Mouse (Mus musculus) embryo, embryonic 11.5 days (tissue): ENCODE measurements around the gene Jam2.

Source experiments
- DNase-seq: peaks from one replicate; pipeline ENCODE4 v3.0.0-alpha.2; 2012; ENCODE audit warnings: low read depth, low spot score

Jam2 gene

DNA sequence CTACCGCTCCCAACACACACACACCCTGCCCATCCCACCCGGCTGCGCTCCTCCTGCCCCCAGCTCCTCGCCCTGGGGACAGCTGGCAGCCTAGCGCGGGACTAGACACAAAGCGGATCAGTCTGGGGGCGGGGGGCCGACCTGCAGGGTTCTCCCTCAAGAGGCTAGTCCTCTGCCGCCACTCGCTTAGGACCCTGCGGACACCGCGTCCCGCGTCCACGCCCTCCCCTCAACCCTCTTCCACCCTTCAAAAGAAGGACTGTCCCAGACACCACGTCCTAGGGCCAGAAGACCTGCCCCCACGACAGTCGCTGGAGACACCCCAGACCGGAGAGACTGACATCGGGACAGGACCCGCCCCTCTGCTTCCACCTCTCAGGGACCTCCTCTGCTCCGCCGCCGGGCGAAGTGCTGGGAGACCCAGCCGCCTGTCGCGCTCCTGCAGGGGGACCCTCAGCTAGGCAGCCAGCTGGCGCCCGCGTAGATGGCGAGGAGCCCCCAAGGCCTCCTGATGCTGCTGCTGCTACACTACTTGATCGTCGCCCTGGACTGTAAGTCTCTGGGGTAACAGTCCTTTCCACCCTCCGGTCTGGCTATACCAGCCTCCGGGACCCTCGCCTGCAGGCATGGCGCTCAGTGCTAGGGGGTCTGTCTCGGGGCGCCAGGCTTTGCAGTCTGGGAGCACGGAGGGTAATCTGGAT lies at the start of gene Jam2:
Gene Jam2, plus strand, starts transcription at position 121 of the 701 bp plus-strand sequence.
- peak; percentile 45 for DNase-seq

DNA sequence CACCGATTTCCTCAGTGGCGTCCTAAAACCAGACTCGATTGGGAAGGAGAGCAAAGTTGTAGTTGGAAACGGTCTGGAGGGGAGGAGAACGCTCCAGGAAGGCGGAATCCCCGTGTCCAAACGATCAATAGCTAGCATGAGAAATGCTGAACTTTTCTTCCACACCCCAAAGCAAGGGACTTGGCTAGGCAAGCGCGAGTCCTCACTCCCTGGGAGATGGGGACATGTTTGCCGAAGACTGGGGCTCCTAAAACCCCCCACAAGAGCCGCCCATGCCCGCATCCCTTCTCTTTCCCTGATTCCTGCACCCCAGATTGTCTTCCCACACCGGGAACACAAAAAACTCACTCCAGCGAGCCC lies 39.1 kb upstream of the Jam2 start:
- DNase-seq = no peak

DNA sequence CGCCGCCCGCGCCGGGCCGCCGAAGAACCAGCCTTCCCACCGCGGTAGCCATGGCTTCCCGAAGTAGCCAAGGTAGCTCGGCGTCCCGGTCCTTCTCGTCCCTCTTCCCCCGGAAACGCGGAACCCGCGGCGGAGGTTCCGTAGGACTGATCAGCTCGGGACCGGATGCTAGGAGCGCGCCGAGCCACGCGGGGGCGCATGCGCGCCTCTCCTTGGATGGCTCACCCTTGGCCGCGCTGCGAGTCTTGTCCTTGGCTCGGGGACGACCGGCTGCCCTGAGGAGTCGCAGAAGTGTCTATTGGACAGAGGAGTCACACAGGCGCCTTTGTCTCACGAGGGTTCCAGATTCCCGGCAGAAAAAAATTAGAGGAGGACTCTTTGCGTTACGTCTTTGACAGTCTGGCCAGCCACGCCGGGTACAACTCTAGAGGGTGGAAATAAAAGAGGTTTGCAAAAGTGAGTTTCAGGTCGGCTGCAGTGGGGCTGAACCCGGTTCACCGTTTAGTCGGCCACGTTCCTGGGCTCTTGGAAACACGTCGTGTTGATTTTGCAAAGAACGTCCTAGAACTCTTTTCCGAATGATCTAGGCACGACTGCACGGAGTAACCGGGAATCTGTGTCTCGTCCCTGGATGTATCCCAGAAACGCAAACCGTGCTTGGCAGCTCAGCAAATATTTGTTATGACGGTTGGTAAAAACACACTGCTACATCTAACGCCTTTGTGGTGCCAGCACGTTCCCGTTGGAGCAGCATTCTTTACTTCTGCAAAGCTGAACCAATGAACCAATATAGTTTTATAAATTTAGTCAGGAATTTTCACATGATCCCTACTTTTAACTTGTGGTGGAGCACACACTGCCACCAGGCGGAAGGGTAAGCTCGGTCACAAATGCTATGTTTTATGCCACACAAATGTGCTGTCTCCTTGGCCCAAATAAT lies 38.5 kb upstream of the Jam2 start, which contains the start of gene Mrpl39:
Gene Mrpl39, minus strand, starts transcription at position 577 of the 940 bp plus-strand sequence.
- peak; percentile 97 for DNase-seq

DNA sequence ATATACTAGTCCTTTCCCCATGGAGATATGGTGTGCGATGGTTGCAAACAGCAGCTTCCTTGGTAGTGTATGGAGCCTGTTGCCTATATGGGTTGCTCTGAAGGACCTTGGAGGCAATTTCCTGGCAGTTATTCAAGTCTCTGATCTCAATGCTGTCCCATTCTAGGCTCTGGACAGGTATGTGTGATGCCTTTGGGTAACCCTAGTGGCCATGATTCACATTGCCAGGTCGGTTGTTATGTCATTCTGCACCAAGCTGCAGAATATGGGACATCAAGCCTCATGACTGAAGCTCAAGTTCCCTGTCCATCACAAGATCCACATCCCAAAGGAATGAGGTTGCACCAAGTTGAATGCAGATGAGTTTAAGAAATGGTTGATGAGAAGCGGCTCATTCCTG lies 36.6 kb upstream of the Jam2 start:
- no peak for DNase-seq

DNA sequence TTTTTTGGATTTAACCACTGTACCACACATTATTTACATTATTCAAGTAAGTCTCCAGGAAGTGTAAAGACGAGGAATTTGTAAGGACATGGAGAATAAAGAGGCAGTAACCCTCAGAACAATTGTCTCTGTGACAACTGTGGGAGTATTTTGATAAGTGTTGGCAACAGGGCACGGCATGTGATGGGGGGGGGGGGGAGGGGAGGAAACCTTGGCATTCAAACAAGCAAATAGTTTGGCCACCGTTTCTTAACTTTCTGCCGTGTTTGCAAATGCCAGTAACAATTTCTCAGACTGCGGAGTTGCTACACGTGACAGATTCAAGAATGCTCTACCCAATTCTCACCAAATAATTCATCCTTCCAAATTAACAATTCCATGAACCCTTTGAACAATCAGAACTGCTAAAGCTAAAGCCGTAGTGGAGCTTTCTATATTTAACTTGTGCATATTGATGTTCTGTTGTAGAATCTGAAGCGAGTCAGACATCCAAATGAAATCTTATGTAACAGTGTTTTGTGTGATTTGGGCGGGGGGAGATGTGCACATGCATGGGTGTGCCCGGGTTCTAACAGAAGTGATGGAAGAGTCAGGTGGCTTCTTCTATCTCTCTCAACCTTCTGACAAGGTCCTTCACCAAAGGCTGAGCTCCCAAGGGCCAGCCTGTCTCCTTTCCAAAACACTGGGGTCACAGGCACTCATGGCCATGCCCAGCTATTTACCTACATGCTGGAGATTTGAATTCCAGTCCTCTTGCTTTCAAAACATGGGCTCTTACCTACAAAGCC lies 29.0 kb upstream of the Jam2 start:
- no peak for DNase-seq

DNA sequence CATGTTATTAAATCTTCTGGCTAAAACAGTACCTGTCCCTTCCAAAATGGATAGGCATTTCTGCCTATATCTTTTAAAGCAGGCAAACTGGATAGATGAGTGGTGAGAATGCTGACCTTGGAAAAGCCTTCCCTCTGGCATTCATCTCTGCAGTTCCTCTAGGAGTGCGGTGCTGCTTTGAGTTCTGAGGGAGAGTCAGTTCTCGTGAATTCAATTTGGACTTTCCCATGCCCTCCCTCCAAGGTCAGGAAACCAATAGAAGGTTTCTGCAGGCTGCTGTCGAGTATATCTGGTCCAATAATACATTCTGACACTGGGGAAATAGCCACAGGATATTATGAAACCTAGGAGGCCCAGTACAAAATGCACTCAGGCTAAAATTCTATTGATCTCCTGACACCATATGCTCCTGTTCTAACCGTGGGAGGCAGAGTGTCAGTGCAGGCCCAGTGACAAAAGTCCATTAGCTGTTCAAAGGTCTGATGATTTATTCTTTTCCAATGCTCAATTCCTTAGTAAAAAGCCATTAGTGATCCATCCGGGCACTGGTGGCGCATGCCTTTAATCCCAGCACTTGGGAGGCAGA lies 28.1 kb upstream of the Jam2 start:
- no peak for DNase-seq

DNA sequence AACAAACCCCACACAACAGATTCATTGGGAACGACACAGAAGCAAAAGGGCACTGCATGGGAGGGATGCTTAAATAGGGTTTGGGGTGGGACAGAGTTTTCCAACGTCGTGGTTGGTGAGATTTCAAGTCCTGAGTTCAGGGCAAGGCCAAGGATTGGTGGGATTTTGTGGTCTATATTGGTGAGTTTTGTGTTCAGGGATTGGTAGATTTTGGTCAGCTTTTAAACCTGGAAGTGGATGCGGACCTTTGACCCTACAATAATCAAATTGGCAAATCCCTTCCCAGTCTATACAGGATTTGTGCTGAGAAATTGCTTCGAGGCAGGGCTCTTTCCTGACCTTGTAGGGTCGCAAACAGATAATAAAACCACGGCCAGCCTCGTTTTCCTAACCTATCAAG lies 6.0 kb upstream of the Jam2 start:
- no peak for DNase-seq

DNA sequence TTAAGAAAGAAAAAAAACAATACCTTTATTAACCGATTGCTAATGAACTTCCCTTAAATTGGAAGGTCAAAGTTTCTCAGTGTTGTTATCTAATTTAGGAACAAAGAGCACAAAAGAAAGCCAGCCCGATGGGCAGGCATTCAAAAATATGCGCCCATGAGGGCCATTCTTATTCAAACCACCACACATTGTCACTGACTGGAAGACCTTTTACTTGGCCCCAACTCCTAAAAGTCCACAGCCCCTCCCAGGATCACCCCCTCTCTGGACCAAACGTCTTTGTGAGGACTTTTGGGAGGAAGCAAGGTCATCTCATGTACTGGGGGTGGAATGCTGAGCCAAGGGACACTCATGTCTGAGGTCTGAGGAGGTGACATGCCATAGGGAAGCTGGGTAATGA lies 4.7 kb upstream of the Jam2 start:
- no peak for DNase-seq

DNA sequence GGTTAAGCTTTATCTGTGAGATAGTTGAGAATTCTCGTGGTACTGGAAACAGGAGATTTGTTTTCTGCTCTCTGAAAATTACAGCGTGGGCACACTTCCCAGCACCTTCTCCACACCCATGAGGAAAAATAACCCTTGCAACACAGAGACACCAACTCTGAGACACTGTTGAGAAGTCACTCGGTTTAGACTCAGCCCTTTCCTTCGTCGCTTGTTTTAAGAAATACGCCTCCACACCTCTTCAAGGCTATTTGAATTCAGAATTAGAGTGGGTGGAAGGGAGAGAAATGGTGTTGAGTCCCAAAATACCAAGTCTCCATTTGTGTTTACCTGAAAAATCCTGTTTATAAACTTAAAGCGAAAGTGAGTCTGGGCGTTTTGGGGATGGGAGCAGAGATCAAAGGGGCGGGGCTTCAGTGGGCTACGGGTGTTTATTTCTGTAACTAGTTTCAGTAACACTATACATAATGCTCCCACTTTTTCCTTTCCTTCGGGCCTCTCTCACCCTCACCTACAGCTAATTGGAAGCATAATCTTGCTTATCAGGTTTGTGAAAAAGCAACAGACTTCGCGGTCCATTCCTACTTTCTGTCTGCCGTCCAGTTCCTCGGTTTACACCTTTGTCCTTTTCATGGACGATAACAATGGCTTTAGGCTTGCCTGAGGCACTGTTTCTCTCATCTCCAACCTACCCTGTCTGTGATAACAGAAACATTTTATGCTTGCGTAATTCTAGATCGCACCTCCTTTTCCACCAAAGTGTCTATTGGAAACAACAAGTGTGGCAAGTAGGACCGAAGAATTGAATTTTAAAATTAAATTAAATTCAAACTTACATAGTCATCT lies 4.1 kb upstream of the Jam2 start:
- no peak for DNase-seq

DNA sequence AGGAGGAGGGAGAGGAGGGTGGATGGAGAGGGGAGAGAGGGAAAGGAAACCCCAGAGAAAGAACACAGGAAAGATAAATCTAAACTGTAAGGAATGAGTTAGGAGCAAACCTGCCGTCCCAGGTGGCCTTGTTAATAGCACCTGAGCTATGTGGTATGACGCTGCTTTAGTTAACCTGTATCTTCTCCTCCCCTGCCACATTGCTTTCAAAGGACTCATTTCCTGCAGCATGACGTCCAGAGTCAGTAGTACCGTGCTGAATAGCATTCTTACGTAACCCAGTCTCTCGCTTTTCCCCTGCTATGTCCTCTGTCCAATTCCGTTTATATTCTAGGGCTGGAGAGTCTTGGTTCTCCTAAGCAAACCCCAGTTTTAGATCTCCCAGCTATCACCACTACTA lies 3.0 kb upstream of the Jam2 start:
- DNase-seq = no peak

DNA sequence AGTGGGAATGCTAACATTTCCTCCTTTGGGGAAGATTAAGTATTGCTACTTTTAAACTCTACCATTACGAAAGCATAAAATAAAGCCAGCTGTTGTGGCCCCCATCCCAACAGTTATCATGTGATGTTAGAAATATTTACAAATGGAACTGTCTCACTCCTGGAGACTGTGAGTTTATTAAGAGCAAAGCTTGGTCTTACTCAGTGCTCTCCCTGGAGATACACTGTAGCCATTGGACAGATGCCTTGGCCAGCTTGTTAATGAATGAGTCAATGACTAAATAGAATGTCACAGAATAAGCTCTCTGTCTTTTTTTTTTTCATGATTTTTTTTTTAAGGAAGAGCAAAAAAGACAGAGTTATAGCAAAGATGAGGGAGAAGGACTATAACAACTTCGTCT lies 2.5 kb upstream of the Jam2 start:
- DNase-seq = no peak

DNA sequence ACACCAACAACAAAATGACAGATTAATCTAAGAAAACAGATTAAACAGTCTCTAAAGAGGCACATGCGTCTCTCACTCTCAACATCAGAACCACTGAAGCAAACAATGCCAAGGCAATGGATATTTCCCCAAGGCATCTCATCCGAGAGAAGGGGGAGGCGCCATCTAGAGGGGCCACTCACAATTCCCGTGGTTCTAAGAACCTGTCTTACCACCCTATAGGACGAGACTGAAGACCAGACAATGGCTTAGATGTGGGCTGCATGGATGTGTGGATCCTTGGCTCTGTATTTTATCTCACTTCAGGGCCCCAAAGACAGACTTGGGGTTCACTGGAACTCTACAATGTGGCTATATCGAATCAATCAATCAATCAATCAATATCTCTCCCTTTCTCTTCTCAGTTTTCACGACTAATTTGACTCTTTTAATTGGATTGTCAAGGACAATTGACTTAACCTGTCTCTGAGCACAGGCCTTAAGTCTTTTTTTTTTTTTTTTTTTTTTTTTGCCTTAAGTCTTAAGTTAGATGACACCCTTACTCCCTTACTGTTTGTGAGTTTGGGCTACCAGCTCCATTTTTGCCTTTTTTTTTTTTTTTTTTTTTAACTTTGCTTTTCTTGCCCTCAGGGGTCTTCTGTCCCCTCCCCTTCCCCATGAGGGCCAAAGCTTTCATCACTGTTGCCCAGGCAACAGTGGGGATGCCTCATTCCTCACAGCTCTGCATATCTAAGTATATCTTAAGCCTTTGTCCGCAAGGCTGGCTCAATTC lies 1.2 kb upstream of the Jam2 start:
- peak; percentile 26 for DNase-seq

DNA sequence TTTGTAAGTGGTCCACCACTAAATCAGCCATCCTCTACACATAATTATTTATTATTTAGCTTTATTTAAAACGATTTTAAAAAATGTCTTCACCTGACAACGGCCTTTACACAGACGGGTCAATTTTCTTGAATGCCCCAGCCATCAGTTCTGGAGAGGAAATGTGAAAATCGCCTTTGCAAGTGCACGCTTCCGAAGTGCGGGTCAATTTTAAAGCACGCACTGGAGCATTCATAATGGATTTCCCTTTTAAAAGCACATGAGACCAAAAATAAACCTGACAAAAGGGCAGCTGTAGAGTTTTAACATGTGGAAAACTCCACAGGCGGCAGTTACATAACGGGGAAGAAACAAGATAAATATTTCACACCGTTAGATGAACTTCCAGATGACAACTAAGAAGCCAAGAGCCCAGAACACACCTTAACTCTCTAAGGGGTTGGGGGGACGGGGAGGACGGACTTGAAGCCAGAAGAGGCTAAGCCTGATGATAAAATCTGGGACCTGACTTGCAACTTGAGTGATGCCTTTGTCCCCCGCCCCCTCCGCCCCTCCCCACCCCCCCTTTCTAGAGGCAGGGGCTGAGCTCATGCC lies 558 bp upstream of the Jam2 start:
- no peak for DNase-seq

DNA sequence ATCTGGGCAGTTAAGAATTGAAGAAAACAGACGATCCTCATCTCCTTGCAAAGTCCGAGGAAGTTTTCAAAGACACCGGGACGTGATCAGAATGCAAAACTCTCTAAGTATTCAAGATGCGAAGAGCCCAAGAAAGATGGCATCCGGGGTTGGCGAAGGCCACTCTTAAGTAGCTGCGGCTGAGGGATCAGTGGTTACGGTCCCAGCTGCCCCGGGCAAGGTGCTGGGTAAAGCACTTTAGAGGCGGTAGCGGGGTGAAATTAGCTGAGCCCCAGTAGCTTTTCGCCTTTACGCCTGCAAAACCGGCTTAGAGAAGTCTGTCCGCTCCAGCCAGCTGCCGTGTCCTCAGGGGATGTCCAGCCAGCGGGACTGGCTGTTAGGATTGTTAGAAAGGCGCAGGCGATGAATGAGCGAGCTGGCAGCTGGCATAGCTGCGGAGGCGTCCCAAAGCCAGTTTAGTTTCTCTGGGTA lies 873 bp downstream of the Jam2 start:
- DNase-seq = peak; percentile 36

DNA sequence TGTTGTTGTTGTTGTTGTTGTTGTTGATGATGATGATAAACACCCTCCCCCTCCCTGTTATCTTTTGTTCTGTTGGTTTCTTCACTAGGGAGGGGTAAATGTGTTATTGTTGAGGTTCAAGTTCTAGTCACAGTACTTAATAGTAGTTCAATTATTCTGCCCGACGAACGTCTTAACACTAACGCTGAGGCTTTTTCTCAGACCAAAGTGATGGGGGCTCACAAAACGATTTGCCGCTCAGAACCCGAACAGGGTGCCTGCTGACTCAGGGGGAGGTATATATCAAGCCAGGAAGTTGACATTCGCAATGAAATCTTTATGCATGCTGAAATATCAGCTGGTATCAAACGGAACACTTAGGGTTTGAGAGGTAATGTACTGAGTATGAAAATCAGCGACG lies 1.4 kb downstream of the Jam2 start:
- no peak for DNase-seq

DNA sequence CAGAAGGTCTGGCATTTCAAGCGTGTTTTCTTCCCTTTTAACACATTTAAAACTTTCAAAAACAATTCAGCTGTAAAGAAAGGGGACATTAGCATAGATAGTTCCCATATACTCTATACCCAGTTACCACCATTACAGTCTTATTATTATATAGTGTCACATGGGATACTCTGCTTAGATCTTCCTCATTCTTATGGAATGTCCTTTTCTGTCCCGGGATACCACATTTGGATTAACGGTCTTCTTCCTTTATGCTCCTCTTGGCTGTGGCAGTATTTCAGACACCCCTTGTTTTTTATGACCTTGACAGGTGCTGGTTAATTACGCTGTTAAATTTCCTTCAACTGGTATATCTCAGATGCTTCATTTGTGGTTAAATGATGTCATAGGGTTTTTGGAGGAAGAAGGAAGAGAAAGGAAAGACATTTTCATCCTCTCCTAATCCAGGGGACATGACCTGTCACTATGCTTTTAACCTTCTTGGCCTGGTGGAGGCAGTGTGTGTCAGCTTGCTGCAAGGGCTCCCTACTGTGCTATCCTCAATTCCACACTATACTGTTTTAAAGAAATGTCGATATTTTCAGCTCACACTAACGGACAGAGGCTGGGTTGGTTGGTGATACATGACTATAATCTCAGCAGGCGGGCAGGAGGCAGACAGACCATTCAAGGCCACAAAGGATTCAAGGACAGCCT lies 2.3 kb downstream of the Jam2 start:
- DNase-seq = no peak

DNA sequence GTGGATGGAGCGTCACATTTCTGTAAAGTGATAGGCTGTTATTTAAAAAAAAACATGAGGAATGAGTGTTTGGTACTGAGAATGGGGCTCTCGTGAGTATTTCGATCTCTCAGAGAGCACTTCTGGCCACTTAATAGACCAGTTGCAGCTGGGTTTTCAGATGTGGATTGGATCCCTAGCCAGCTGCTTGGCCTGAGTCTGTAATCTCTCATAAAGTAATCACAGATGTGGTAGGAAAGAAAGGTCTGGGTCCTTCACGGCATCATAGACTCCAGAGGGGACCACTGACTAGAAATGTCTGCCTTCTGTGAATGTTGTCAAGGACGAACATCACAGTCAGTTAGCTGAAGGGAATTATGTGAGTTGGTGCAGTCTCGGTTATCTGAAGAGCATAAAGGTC lies 4.5 kb downstream of the Jam2 start:
- no peak for DNase-seq

DNA sequence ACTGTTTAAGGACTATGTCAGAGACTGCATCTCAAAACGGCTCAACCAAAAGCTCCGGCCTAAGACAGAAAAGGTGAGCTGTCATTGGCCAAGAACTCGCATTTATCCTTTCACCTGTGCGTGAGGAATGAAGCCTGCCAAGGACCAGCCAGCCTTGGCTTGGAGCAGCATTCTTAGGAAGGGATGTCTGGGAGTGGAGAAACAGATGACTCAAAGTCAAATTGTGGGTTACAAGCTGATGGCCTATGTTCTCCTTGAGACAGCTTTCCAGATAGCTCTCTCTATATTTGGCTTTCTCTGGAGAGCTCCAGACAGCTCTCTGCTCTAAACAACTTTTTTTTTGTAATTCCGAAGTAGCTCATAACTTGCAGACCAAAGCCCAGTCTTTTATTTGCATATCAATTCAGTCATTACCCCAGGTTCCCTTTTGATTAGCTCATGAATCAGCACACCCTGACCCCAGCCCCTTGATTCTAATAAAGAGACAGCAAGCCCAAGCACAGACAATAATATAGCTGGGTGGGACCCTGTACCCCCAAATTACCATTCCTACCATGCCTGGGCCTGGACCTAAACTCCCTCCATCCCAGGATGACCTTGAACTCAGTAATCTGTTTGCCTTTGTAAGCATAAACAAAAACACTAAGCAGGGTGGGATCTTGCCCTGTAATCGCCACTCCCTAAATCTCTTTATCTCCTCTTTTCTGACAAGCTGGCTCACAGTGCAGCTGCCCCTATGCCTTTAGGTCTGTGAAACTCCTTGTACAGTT lies 5.1 kb downstream of the Jam2 start:
- DNase-seq = no peak
